Mouse (Mus musculus): ENCODE measurements around the gene Fosl1. TPM values are rescaled to one million over a fixed set of nuclear protein-coding genes. Genes with fewer than 3 reads are reported as not detected.

The Fosl1 gene
- polyA plus RNA-seq, 1 experiment from 2014 or later, result not detected

GRCm38 (mm10) chr19:5422895-5423443 is 24.4 kb upstream of the Fosl1 start:
- ATAC-seq (ENCODE audit: low read depth), result no peak
- no peak overlapping the region for H3K4me3 ChIP-seq (ENCODE audit: low read depth, low read length)

GRCm38 (mm10) chr19:5423561-5423960 is 23.8 kb upstream of the Fosl1 start:
- Histone ChIP-seq H3K4me2 (ENCODE audit: low read depth, low read length) (peak overlapping the region; percentile 93), H3K4me1 (ENCODE audit: control insufficient read depth, insufficient read depth, low read length) (peaks cover 17% of the 10 kb centered on the region), H3K9ac (ENCODE audit: low read depth, low read length) (peak overlapping the region; percentile 84), H3K4me3 (ENCODE audit: low read depth, low read length) (peak overlapping the region; percentile 88), H3K36me3 (ENCODE audit: control insufficient read depth, insufficient read depth, low read length) (peaks cover 54% of the 10 kb centered on the region), H3K27ac (replicated peaks; ENCODE audit: low read depth, low read length) (0 out of 2 replicates have a peak overlapping the region, but pooled peaks have one; percentile 90), H3K27me3 (replicated peaks; ENCODE audit: control insufficient read depth, insufficient read depth, low read length) (no peaks in the 10 kb centered on the region), H3K9me3 (ENCODE audit: control insufficient read depth, low read length) (no peaks in the 10 kb centered on the region)
- WGBS, result 62% methylated on average over 12 of the region's 12 CpGs
- ATAC-seq (ENCODE audit: low read depth), result no peak
- DNase-seq (ENCODE audit: low spot score), result no peak

More at GRCm38 (mm10) chr19:5422895-5423443, 24.4 kb upstream of the Fosl1 start:
- DNase-seq (ENCODE audit: low spot score), result no peak
- peak overlapping the region; percentile 84; the same call in 1 of the 2 replicates for H3K9ac ChIP-seq (ENCODE audit: low read depth, low read length)
- no peak overlapping the region for H3K27ac ChIP-seq (replicated peaks; ENCODE audit: low read depth, low read length)
- no peaks in the 10 kb centered on the region for H3K27me3 ChIP-seq (replicated peaks; ENCODE audit: control insufficient read depth, insufficient read depth, low read length)
- peaks cover 17% of the 10 kb centered on the region for H3K4me1 ChIP-seq (ENCODE audit: control insufficient read depth, insufficient read depth, low read length)
- peak overlapping the region; percentile 93 for H3K4me2 ChIP-seq (ENCODE audit: low read depth, low read length)
- peaks cover 48% of the 10 kb centered on the region for H3K36me3 ChIP-seq (ENCODE audit: control insufficient read depth, insufficient read depth, low read length)
- WGBS, result 83% methylated on average over 9 of the region's 9 CpGs
- no peaks in the 10 kb centered on the region for H3K9me3 ChIP-seq (ENCODE audit: control insufficient read depth, low read length)

- WGBS, result 1% methylated on average over 29 of the region's 48 CpGs
- H3K4me3 ChIP-seq (ENCODE audit: low read depth, low read length), result peak overlapping the region; percentile 88
- peaks cover 17% of the 10 kb centered on the region for H3K4me1 ChIP-seq (ENCODE audit: control insufficient read depth, insufficient read depth, low read length)
- peak; percentile 66 for ATAC-seq (ENCODE audit: low read depth)
- no peaks in the 10 kb centered on the region for H3K9me3 ChIP-seq (ENCODE audit: control insufficient read depth, low read length)
- peaks cover 54% of the 10 kb centered on the region for H3K36me3 ChIP-seq (ENCODE audit: control insufficient read depth, insufficient read depth, low read length)
- DNase-seq (ENCODE audit: low spot score), result peak; percentile 87
- H3K9ac ChIP-seq (ENCODE audit: low read depth, low read length), result peak overlapping the region; percentile 84
- H3K27me3 ChIP-seq (replicated peaks; ENCODE audit: control insufficient read depth, insufficient read depth, low read length), result no peaks in the 10 kb centered on the region
- peak overlapping the region; percentile 90 for H3K27ac ChIP-seq (replicated peaks; ENCODE audit: low read depth, low read length)
- peak overlapping the region; percentile 93 for H3K4me2 ChIP-seq (ENCODE audit: low read depth, low read length)
These were observed 23.1 kb upstream of the Fosl1 start for GRCm38 (mm10) chr19:5424092-5424781.

GRCm38 (mm10) chr19:5424782-5425741 is 22.3 kb upstream of the Fosl1 start, which contains the start of the genes Drap1 and AI837181:
Drap1 (minus strand) TSS chr19:5424979.
AI837181 (plus strand) TSS chr19:5425144.
- no peaks in the 10 kb centered on the region for H3K9me3 ChIP-seq (ENCODE audit: control insufficient read depth, low read length)
- H3K4me1 ChIP-seq (ENCODE audit: control insufficient read depth, insufficient read depth, low read length), result peaks cover 17% of the 10 kb centered on the region
- H3K27ac ChIP-seq (replicated peaks; ENCODE audit: low read depth, low read length), result peak within 1 kb of the TSS; percentile 90
- peak within 1 kb of the TSS; percentile 88 for H3K4me3 ChIP-seq (ENCODE audit: low read depth, low read length)
- peaks cover 54% of the 10 kb centered on the region for H3K36me3 ChIP-seq (ENCODE audit: control insufficient read depth, insufficient read depth, low read length)
- H3K9ac ChIP-seq (ENCODE audit: low read depth, low read length), result peak within 1 kb of the TSS; percentile 96
- DNase-seq (ENCODE audit: low spot score), result peak; percentile 99
- peak; percentile 94 for ATAC-seq (ENCODE audit: low read depth)
- H3K4me2 ChIP-seq (ENCODE audit: low read depth, low read length), result peak within 1 kb of the TSS; percentile 93
- WGBS, result under 1% methylated on average over 41 of the region's 87 CpGs
- no peaks in the 10 kb centered on the region for H3K27me3 ChIP-seq (replicated peaks; ENCODE audit: control insufficient read depth, insufficient read depth, low read length)

- ATAC-seq (ENCODE audit: low read depth) (no peak), DNase-seq (ENCODE audit: low spot score) (no peak)
- Histone ChIP-seq H3K27ac (replicated peaks; ENCODE audit: low read depth, low read length) (peak overlapping the region; percentile 89), H3K4me3 (ENCODE audit: low read depth, low read length) (peak overlapping the region; percentile 88), H3K27me3 (replicated peaks; ENCODE audit: control insufficient read depth, insufficient read depth, low read length) (no peaks in the 10 kb centered on the region), H3K4me1 (ENCODE audit: control insufficient read depth, insufficient read depth, low read length) (peaks cover 17% of the 10 kb centered on the region), H3K9me3 (ENCODE audit: control insufficient read depth, low read length) (no peaks in the 10 kb centered on the region), H3K36me3 (ENCODE audit: control insufficient read depth, insufficient read depth, low read length) (peaks cover 45% of the 10 kb centered on the region), H3K9ac (ENCODE audit: low read depth, low read length) (peak overlapping the region; percentile 96), H3K4me2 (ENCODE audit: low read depth, low read length) (peak overlapping the region; percentile 93)
- WGBS, result 89% methylated on average over 16 of the region's 18 CpGs
These were observed 21.3 kb upstream of the Fosl1 start for GRCm38 (mm10) chr19:5425906-5426565.

- peaks cover 17% of the 10 kb centered on the region for H3K4me1 ChIP-seq (ENCODE audit: control insufficient read depth, insufficient read depth, low read length)
- 95% methylated on average over 13 of the region's 13 CpGs for WGBS
- H3K9ac ChIP-seq (ENCODE audit: low read depth, low read length), result peak overlapping the region; percentile 96; the same call in 1 of the 2 replicates
- H3K4me3 ChIP-seq (ENCODE audit: low read depth, low read length), result peak overlapping the region; percentile 88
- no peaks in the 10 kb centered on the region for H3K27me3 ChIP-seq (replicated peaks; ENCODE audit: control insufficient read depth, insufficient read depth, low read length)
- H3K27ac ChIP-seq (replicated peaks; ENCODE audit: low read depth, low read length), result no peak overlapping the region
- H3K36me3 ChIP-seq (ENCODE audit: control insufficient read depth, insufficient read depth, low read length), result peaks cover 38% of the 10 kb centered on the region
- ATAC-seq (ENCODE audit: low read depth) (no peak), DNase-seq (ENCODE audit: low spot score) (no peak)
- no peaks in the 10 kb centered on the region for H3K9me3 ChIP-seq (ENCODE audit: control insufficient read depth, low read length)
- peak overlapping the region; percentile 93 for H3K4me2 ChIP-seq (ENCODE audit: low read depth, low read length)
These were observed 20.6 kb upstream of the Fosl1 start for GRCm38 (mm10) chr19:5426640-5427290.

GRCm38 (mm10) chr19:5428083-5428482 is 19.3 kb upstream of the Fosl1 start:
- H3K9me3 ChIP-seq (ENCODE audit: control insufficient read depth, low read length), result no peaks in the 10 kb centered on the region
- no peak overlapping the region for H3K4me2 ChIP-seq (ENCODE audit: low read depth, low read length)
- 85% methylated on average over 2 of the region's 2 CpGs for WGBS
- ATAC-seq (ENCODE audit: low read depth), result no peak
- H3K4me3 ChIP-seq (ENCODE audit: low read depth, low read length), result no peak overlapping the region
- no peaks in the 10 kb centered on the region for H3K27me3 ChIP-seq (replicated peaks; ENCODE audit: control insufficient read depth, insufficient read depth, low read length)
- peak; percentile 47 for DNase-seq (ENCODE audit: low spot score)
- peaks cover 25% of the 10 kb centered on the region for H3K36me3 ChIP-seq (ENCODE audit: control insufficient read depth, insufficient read depth, low read length)
- H3K27ac ChIP-seq (replicated peaks; ENCODE audit: low read depth, low read length), result no peak overlapping the region
- H3K4me1 ChIP-seq (ENCODE audit: control insufficient read depth, insufficient read depth, low read length), result peaks cover 20% of the 10 kb centered on the region
- H3K9ac ChIP-seq (ENCODE audit: low read depth, low read length), result 0 out of 2 replicates have a peak overlapping the region, but pooled peaks have one; percentile 27
